Mouse (Mus musculus) embryonic facial prominence, embryonic 13.5 days (tissue): ENCODE measurements around the gene Dnmt3c. TPM values are rescaled to one million over a fixed set of nuclear protein-coding genes. Genes with fewer than 3 reads are reported as not detected.
A peak's percentile ranks its signal among the peaks of the same experiment; 100 is the strongest.
"Not testable (repeated sequence)": the region's sequence is repeated elsewhere in the genome, so short reads cannot be mapped to it uniquely, and the experiment has no call there.

ENCODE experiments used
- ATAC-seq: fragments of 200-750 bp; cut with Nextera tagmentation; 2 replicates; pipeline ENCODE4 v1.8.0; 2017; ENCODE audit warnings: low read depth; ENCODE audit not compliant: insufficient number of reproducible peaks, insufficient read depth, low FRiP score, low TSS enrichment
- H3K27ac ChIP-seq: fragments of 300-500 bp; sonication (generic); 2 replicates; pipeline ENCODE4 v1.5.1; 2015; ENCODE audit warnings: moderate library complexity, mild to moderate bottlenecking, inconsistent platforms
- H3K27me3 ChIP-seq: fragments of 300-500 bp; sonication (generic); 2 replicates; pipeline ENCODE4 v1.6.1; 2015; ENCODE audit warnings: mild to moderate bottlenecking, inconsistent platforms
- H3K36me3 ChIP-seq: fragments of 300-500 bp; sonication (generic); 2 replicates; pipeline ENCODE4 v1.6.1; 2015; ENCODE audit warnings: mild to moderate bottlenecking, inconsistent platforms
- H3K4me1 ChIP-seq: fragments of 300-500 bp; sonication (generic); 2 replicates; pipeline ENCODE4 v1.6.1; 2015; ENCODE audit warnings: inconsistent platforms
- H3K4me2 ChIP-seq: fragments of 300-500 bp; sonication (generic); 2 replicates; pipeline ENCODE4 v1.6.1; 2015; ENCODE audit warnings: moderate library complexity, mild to moderate bottlenecking, inconsistent platforms
- H3K4me3 ChIP-seq: fragments of 300-500 bp; sonication (generic); 2 replicates; pipeline ENCODE4 v1.5.1; 2015; ENCODE audit warnings: mild to moderate bottlenecking, inconsistent platforms
- H3K9ac ChIP-seq: fragments of 300-500 bp; sonication (generic); 2 replicates; pipeline ENCODE4 v1.6.1; 2015; ENCODE audit warnings: mild to moderate bottlenecking, inconsistent platforms
- H3K9me3 ChIP-seq: fragments of 300-500 bp; sonication (generic); 2 replicates; pipeline ENCODE4 v1.6.1; 2016; ENCODE audit warnings: inconsistent platforms
- WGBS: fragments of 180-500 bp; shearing (Covaris S2); methylation state at CpG from one replicate; pipeline ENCODE4 v1.1.7; 2015; ENCODE audit warnings: mixed read lengths; 5-methylcytosine and 5-hydroxymethylcytosine counted together
- polyA plus RNA-seq: library from polyadenylated mRNA; unstranded; fragments of >200 nt; fragmentation: Nextera tagmentation; extraction: Ambion mirVana; gene quantifications from 2 replicates; pipeline ENCODE4 v1.2.1, GENCODE M21; 2015

Gene Dnmt3c
- not detected in 2 replicates for polyA plus RNA-seq

DNA sequence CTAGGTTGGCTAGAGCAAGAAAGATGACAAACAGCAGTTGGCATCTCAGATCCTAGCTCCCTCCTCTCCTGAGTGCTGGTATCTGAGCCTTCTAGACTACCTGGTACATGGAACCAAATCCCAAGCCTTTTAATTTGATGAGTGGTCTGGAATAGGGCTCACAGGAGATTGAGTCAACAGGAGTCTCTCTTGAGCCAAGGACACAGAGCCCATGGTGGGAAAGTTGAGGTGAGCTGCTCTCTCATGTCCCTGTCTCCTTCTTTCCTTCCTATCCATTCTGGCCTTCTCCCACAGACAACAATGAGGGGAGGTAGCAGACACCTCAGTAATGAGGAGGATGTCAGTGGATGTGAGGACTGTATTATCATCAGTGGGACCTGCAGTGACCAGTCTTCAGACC, at the start of gene Dnmt3c:
Dnmt3c (plus strand) TSS at position 301 of the 400 bp plus-strand sequence.
- Histone ChIP-seq H3K4me1 (no peaks in the 10 kb centered on the region), H3K9me3 (no peaks in the 10 kb centered on the region), H3K27me3 (no peaks in the 10 kb centered on the region), H3K9ac (no peak within 1 kb of the TSS), H3K4me2 (no peak within 1 kb of the TSS), H3K27ac (no peak within 1 kb of the TSS), H3K36me3 (no peaks in the 10 kb centered on the region), H3K4me3 (no peak within 1 kb of the TSS)
- no peak for ATAC-seq

DNA sequence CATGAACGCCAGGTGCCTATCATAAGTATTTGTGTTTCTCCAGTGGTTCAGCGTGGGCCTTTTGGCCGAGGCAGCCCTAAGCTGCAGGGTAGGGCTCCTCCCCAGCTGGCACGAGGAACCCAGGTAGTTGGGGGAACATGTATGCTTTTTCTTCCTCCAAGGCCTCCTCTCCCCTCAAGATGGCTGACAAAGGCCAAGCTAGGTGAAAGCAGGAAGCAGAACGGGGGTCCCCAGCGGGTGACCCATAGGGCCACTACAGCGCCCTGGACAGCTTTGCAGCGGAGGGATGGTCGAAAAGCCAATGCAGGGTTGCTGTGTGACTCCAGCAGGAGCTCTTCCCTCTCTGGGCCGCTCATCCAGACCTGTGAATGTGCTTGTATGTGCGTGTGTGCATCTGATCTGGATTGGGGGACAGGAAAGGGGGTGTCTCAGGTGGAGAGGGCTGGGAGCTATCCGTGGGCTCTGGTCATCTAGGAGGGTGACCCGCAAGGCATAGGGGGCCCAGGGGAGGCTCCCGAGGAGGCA, 47.6 kb upstream of the Dnmt3c start:
- WGBS, result 21% methylated on average over 14 of the region's 14 CpGs
- H3K4me3 ChIP-seq, result peak overlapping the region; percentile 82
- no peaks in the 10 kb centered on the region for H3K9me3 ChIP-seq
- peaks cover 21% of the 10 kb centered on the region for H3K4me1 ChIP-seq
- 0 out of 2 replicates have a peak overlapping the region, but pooled peaks have one; percentile 51 for H3K27ac ChIP-seq
- peaks cover 3% of the 10 kb centered on the region; the same call in 1 of the 2 replicates for H3K27me3 ChIP-seq
- H3K9ac ChIP-seq, result peak overlapping the region; percentile 82
- ATAC-seq, result no peak; the same call in 1 of the 2 replicates
- peak overlapping the region; percentile 94 for H3K4me2 ChIP-seq
- no peaks in the 10 kb centered on the region for H3K36me3 ChIP-seq

DNA sequence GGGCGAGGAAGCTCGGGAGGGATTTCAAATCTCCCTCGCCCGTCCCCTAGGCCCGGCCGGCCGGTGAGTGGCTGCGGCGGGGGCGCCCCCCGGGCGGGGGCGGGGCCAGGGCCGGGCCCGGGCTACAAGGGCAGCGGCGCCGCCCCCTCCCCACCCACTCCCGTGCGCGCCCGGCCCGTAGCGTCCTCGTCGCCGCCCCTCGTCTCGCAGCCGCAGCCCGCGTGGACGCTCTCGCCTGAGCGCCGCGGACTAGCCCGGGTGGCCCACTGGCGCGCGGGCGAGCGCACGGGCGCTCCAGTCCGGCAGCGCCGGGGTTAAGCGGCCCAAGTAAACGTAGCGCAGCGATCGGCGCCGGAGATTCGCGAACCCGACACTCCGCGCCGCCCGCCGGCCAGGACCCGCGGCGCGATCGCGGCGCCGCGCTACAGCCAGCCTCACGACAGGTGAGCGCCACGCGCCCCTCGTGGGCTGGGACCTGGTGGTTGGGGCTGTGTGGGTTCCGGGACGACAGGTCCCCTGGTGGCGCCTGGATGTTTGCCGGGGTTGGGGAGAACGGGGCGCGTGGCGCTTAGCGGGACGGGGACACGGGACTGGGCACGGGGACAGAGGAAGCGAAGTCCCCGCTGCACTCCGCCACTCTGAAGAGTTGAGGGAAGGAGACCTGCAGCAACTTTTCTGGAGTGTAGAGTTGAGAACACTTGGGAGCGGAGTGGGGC, 47.0 kb upstream of the Dnmt3c start, which contains the start of gene Dnmt3b:
Dnmt3b (plus strand) TSS at position 153 of the 716 bp plus-strand sequence.
- under 1% methylated on average over 81 of the region's 93 CpGs for WGBS
- no peaks in the 10 kb centered on the region for H3K9me3 ChIP-seq
- H3K4me1 ChIP-seq, result peaks cover 21% of the 10 kb centered on the region
- H3K4me2 ChIP-seq, result peak within 1 kb of the TSS; percentile 94
- peaks cover 3% of the 10 kb centered on the region; the same call in 1 of the 2 replicates for H3K27me3 ChIP-seq
- peak within 1 kb of the TSS; percentile 82 for H3K9ac ChIP-seq
- peak within 1 kb of the TSS; percentile 51; the same call in 1 of the 2 replicates for H3K27ac ChIP-seq
- peak within 1 kb of the TSS; percentile 82 for H3K4me3 ChIP-seq
- no peaks in the 10 kb centered on the region for H3K36me3 ChIP-seq
- ATAC-seq, result peak; percentile 76

DNA sequence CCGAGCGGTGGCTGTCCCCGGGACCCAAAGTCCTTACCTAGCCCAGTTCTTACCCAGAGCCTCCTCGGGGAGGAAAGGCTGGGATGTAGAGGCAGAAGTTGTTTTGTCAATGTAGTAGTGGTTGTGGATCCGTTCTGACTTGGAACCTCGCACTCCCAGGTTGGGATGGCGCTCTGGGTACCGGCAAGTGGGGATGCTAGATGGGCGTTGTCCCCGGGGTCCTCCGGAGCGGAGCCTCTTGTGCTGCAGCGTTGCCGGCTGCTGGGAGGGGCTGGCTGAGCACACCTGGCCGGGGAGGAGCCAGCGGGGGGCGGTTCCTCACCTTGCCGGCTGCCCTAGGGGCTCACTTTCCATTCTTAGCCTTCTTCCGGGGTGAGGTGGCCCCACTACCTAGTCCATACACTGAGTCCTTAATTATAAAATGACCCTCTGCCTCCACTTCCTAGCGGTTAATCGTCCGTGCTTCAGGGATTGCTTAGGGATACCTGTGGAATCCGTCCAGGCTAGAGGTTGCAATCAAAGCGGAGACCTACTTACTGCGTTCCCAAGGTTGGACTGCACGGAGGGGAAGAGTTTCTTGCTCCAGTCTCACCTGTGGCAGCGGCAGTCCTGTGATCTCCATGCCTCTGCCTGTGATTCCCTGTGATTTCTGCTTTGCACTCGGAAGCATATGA, 46.3 kb upstream of the Dnmt3c start:
- Histone ChIP-seq H3K27me3 (peaks cover 3% of the 10 kb centered on the region; the same call in 1 of the 2 replicates), H3K4me1 (peaks cover 21% of the 10 kb centered on the region), H3K4me3 (peak overlapping the region; percentile 82), H3K9me3 (no peaks in the 10 kb centered on the region), H3K36me3 (no peaks in the 10 kb centered on the region), H3K9ac (peak overlapping the region; percentile 82), H3K27ac (no peak overlapping the region), H3K4me2 (peak overlapping the region; percentile 94)
- ATAC-seq, result peak; percentile 38; the same call in 1 of the 2 replicates
- WGBS, result 1% methylated on average over 28 of the region's 28 CpGs

DNA sequence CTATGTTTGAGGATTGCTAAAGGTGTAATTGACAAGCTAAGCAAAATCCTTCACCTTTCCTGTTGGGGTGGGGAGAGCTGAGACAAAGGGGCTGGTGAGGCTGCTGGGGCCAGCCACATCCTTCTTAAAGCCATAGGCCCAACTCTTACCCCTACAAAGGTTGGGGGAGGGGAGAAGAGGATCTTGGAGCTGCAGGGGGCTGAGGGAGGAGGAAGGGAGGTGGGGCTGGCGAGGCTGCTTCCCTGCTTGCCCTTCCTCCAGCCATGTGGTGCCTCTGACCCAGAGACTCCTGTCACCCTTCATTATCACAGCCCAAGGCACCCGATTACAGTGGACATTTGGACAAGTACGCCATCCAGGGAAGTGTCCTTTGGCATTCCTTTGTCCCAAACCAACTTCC, 44.8 kb upstream of the Dnmt3c start:
- no peaks in the 10 kb centered on the region for H3K36me3 ChIP-seq
- no peak overlapping the region for H3K4me3 ChIP-seq
- H3K27me3 ChIP-seq, result peaks cover 3% of the 10 kb centered on the region; the same call in 1 of the 2 replicates
- no peaks in the 10 kb centered on the region for H3K9me3 ChIP-seq
- H3K27ac ChIP-seq, result no peak overlapping the region
- H3K4me1 ChIP-seq, result peaks cover 21% of the 10 kb centered on the region
- H3K4me2 ChIP-seq, result no peak overlapping the region
- no peak overlapping the region for H3K9ac ChIP-seq
- ATAC-seq, result no peak
- WGBS, result 40% methylated on average over 3 of the region's 3 CpGs

DNA sequence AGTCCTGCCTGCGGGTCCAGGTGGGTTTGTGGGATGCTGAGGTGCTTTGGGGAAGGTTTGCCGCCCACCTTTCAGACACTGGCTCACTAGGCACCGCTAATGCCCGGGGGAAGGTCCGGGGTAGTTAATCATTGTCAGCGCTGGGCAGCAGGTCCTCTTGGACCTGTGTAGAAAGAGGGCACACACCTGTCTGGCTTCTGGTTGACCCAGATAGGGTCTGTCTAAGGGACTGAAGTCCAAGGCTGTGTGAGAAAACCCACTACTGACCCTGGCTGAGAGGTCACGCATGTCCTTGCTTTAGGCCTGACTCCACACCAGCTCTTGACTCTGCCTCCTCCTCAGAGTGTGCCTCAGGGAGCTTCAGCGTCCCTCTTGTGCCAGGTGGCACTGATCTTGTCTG, 38.8 kb upstream of the Dnmt3c start:
- ATAC-seq, H3K27ac ChIP-seq, H3K4me3 ChIP-seq, H3K9ac ChIP-seq, H3K27me3 ChIP-seq, H3K36me3 ChIP-seq, H3K4me1 ChIP-seq, H3K9me3 ChIP-seq, H3K4me2 ChIP-seq: not testable (repeated sequence)
- WGBS, result 86% methylated on average over 8 of the region's 8 CpGs

DNA sequence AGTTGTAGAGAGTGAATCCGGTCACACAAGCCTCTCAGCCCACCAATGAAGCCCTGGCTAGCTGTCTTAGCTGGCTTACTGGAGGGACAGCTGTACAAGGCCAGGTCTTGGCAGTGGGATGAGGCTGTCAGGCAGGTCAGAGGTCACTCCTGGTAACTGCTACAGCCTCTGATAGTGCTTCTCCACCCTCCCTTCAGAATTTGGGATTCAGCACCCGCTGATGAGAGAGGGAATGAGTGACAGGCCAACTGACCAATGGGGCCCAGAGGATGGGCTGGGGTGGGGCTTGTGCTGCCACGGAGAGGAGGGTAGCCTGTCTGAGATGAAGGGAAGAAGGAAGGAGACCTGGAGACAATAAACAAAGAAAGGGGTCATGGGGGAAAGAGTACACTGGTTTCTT, 35.8 kb upstream of the Dnmt3c start:
- no peak overlapping the region for H3K4me2 ChIP-seq
- no peaks in the 10 kb centered on the region for H3K9me3 ChIP-seq
- 35% methylated on average over 3 of the region's 3 CpGs for WGBS
- no peak overlapping the region for H3K27ac ChIP-seq
- no peak overlapping the region for H3K9ac ChIP-seq
- no peak for ATAC-seq
- no peak overlapping the region for H3K4me3 ChIP-seq
- H3K27me3 ChIP-seq, result no peaks in the 10 kb centered on the region
- H3K36me3 ChIP-seq, result peaks cover 19% of the 10 kb centered on the region
- no peaks in the 10 kb centered on the region for H3K4me1 ChIP-seq

DNA sequence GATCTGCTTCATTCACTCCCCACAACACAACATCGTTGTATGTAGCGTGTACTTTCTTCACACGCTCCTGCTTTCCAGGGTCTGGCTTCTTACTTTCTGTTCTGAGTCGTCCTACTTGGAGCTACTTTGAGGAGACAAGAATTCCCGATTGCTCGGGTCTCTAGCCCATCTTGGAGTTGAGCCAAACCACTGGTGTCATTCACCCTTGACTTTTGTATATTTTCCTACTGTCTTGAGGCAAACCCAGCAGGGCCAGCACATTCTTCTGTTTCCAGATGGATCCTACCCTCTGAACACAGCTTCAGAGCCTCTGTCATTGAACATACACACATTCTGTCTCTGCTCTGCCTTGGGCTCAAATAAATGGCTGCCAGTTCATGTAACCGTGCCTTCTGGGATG, 31.1 kb upstream of the Dnmt3c start:
- H3K36me3 ChIP-seq, result peaks cover 35% of the 10 kb centered on the region
- no peak overlapping the region for H3K27ac ChIP-seq
- H3K9me3 ChIP-seq, result no peaks in the 10 kb centered on the region
- no peak for ATAC-seq
- no peak overlapping the region for H3K4me2 ChIP-seq
- H3K4me3 ChIP-seq, result no peak overlapping the region
- H3K9ac ChIP-seq, result no peak overlapping the region
- no peaks in the 10 kb centered on the region for H3K4me1 ChIP-seq
- H3K27me3 ChIP-seq, result no peaks in the 10 kb centered on the region
- WGBS, result 74% methylated on average over 7 of the region's 7 CpGs

DNA sequence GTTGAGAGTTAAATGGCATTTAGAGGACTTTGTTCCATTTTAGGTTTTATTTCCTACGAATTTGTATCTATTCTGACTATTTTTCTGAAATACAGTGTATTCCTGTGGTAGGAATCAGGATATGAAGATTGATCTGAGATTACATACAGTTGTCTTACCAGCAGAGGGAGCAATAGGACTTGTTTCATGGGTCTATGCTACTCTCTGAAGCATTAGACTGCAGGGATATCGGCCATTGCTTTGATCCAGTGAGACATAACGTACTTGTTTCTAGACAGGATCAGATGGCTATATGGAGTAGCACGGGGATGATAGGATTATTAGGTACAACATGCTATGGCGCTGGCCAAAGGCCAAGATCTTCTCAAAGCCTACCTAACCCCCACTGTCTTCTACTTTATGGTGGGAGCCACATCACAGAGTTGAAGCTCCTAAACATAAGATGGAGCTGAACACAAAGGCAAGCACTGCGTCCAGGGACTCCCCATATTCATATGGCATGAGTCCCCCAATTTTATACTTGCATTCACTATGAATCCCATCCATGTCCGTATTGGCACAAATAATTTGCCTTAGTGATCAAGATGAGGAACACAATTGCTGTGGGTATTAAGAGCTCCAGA, 27.6 kb upstream of the Dnmt3c start:
- no peak overlapping the region for H3K4me2 ChIP-seq
- 69% methylated on average over 7 of the region's 7 CpGs for WGBS
- H3K4me1 ChIP-seq, result no peaks in the 10 kb centered on the region

DNA sequence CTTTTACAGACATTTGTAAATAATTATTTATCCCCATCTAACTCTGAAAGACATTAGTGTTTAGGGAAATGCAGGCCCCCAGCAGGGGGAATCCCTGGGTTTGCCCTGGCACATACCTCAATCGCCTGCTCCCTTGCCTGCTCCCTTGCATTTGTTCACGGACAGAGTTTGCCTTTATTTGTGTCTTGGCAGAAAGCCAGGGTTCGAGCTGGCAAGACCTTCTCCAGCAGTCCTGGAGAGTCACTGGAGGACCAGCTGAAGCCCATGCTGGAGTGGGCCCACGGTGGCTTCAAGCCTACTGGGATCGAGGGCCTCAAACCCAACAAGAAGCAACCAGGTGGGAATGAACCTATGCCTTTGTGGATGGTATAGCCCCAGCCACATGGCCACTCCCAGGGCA, 26.3 kb upstream of the Dnmt3c start:
- Histone ChIP-seq H3K9me3 (no peaks in the 10 kb centered on the region), H3K9ac (no peak overlapping the region), H3K27me3 (no peaks in the 10 kb centered on the region), H3K4me1 (no peaks in the 10 kb centered on the region), H3K4me2 (no peak overlapping the region), H3K4me3 (no peak overlapping the region), H3K27ac (no peak overlapping the region), H3K36me3 (peaks cover 31% of the 10 kb centered on the region)
- ATAC-seq, result peak; percentile 39; the same call in 1 of the 2 replicates
- 65% methylated on average over 5 of the region's 5 CpGs for WGBS

More for the DNA sequence above, 27.6 kb upstream of the Dnmt3c start:
- no peak overlapping the region for H3K9ac ChIP-seq
- no peak for ATAC-seq
- H3K27me3 ChIP-seq, result no peaks in the 10 kb centered on the region
- no peak overlapping the region for H3K27ac ChIP-seq
- H3K9me3 ChIP-seq, result no peaks in the 10 kb centered on the region
- no peak overlapping the region for H3K4me3 ChIP-seq
- H3K36me3 ChIP-seq, result peaks cover 26% of the 10 kb centered on the region

DNA sequence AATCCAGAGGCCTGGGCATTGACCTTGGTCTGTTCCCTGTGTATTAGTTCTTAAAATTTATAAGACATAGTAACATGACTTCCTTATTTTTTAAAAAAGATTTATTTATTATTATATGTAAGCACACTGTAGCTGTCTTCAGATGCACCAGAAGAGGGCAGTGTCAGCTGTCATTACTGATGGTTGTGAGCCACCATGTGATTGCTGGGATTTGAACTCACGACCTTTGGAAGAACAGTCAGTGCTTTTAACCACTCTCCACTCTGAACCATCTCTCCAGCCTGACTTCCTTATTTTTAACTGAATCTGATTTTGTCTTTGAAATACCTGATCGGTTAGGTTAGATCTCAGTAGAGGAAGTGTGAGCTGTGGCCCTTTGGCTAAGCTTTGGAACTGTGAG, 23.8 kb upstream of the Dnmt3c start:
- no peaks in the 10 kb centered on the region for H3K4me1 ChIP-seq
- no peak overlapping the region for H3K4me3 ChIP-seq
- H3K4me2 ChIP-seq, result no peak overlapping the region
- peaks cover 29% of the 10 kb centered on the region for H3K36me3 ChIP-seq
- no peak overlapping the region for H3K9ac ChIP-seq
- no peaks in the 10 kb centered on the region for H3K9me3 ChIP-seq
- ATAC-seq, result no peak
- WGBS, result 88% methylated on average over 2 of the region's 2 CpGs
- no peaks in the 10 kb centered on the region for H3K27me3 ChIP-seq
- H3K27ac ChIP-seq, result no peak overlapping the region
